ENCODE assay signal across 12 mouse cellular contexts in the genomic region with DNA sequence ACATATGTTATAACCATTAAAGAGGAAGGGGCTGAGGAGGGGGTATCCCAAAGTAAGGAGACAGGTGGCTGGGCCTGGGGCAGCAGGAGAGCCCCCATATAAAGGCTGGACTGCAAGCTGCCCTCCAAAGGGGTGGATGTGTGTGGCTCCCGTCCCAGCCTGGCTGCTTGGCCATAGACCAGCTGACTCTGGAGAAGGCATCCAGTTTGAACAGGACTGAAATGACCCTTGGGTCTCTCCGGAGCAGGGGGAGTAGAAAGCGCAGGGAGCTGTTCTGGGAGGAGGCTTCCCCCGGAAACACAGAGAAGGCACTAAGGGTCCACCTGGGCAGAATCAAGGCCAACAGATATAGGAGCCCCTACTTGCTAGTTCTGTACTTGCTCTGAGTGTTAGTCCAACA. TPM values are rescaled to one million over a fixed set of nuclear protein-coding genes. Genes with fewer than 3 reads are reported as not detected.
DNase-seq lines count a peak whose midpoint lies in the region; ATAC-seq and TF ChIP-seq lines count a peak whose summit lies in the region.
"Had no signal": no experiment of that assay in that cellular context is flagged by ENCODE, and none has a peak within 500 bp of the region (broad histone marks: within the 10 kb centered on the region; RNA-seq: fewer than 3 reads in every experiment).

No protein-coding gene starts in this region.

- H3K4me3 ChIP-seq in hindbrain, postnatal 0 days (ENCODE audit: low read length) = no peak overlapping the region
- H3K4me3 ChIP-seq in hindbrain, embryonic 11.5 days (ENCODE audit: low read depth, low read length) = no peak overlapping the region
- H3K4me3 ChIP-seq: embryonic facial prominence, embryonic 13.5 days; forebrain, embryonic 12.5 days; liver, embryonic 13.5 days; midbrain, embryonic 10.5 days had no signal

- 53% methylated on average over 4 of the region's 4 CpGs for WGBS in hindbrain, postnatal 0 days
- WGBS in hindbrain, embryonic 11.5 days = 82% methylated on average over 4 of the region's 4 CpGs

- no peak for TF ChIP-seq CTCF in hindbrain, postnatal 0 days (IDR thresholded peaks at IDR 0.05; ENCODE audit: low read depth)

- no peaks in the 10 kb centered on the region for H3K9me3 ChIP-seq in hindbrain, postnatal 0 days (ENCODE audit: low read length)
- no peaks in the 10 kb centered on the region for H3K9me3 ChIP-seq in hindbrain, embryonic 11.5 days (ENCODE audit: control insufficient read depth, low read length)
- H3K9me3 ChIP-seq: embryonic facial prominence, embryonic 13.5 days; forebrain, embryonic 12.5 days; liver, embryonic 13.5 days; midbrain, embryonic 10.5 days had no signal

- ATAC-seq in hindbrain, postnatal 0 days = no peak
- no peak for ATAC-seq in hindbrain, embryonic 11.5 days (ENCODE audit: low FRiP score)
- ATAC-seq in granulocyte monocyte progenitor cell, adult 5-6 weeks (replicated peaks; ENCODE audit: poor library complexity, severe bottlenecking) = no peak

- no peak overlapping the region for H3K4me2 ChIP-seq in hindbrain, postnatal 0 days (ENCODE audit: low read depth, low read length)
- no peak overlapping the region for H3K4me2 ChIP-seq in hindbrain, embryonic 11.5 days (replicated peaks; ENCODE audit: low read depth, low read length)
- H3K4me2 ChIP-seq: embryonic facial prominence, embryonic 13.5 days; forebrain, embryonic 12.5 days; liver, embryonic 13.5 days had no signal

- H3K27ac ChIP-seq in hindbrain, postnatal 0 days = no peak overlapping the region
- no peak overlapping the region for H3K27ac ChIP-seq in hindbrain, embryonic 11.5 days (ENCODE audit: low read depth, low read length)
- H3K27ac ChIP-seq: embryonic facial prominence, embryonic 13.5 days; forebrain, embryonic 12.5 days; liver, embryonic 13.5 days; midbrain, embryonic 10.5 days had no signal

- peaks cover 48% of the 10 kb centered on the region for H3K4me1 ChIP-seq in hindbrain, postnatal 0 days (ENCODE audit: insufficient read depth, low read length)
- peaks cover 6% of the 10 kb centered on the region for H3K4me1 ChIP-seq in hindbrain, embryonic 11.5 days (replicated peaks; ENCODE audit: control insufficient read depth, insufficient read depth, low read length)

- no peaks in the 10 kb centered on the region for H3K27me3 ChIP-seq in hindbrain, postnatal 0 days (ENCODE audit: insufficient read depth, low read length)
- H3K27me3 ChIP-seq in hindbrain, embryonic 11.5 days (ENCODE audit: control insufficient read depth, insufficient read depth, low read length) = no peaks in the 10 kb centered on the region

- no peaks in the 10 kb centered on the region for H3K36me3 ChIP-seq in hindbrain, postnatal 0 days (ENCODE audit: insufficient read depth, low read length)
- H3K36me3 ChIP-seq in hindbrain, embryonic 11.5 days (ENCODE audit: control insufficient read depth, insufficient read depth, low read length) = no peaks in the 10 kb centered on the region
- H3K36me3 ChIP-seq: embryonic facial prominence, embryonic 13.5 days; forebrain, embryonic 12.5 days; liver, embryonic 13.5 days; midbrain, embryonic 10.5 days had no signal

- peak; percentile 63 for DNase-seq in adrenal gland, postnatal 10 days
- no peak for DNase-seq in adrenal gland, adult 18-20 months (ENCODE audit: low spot score in 2 of 2)
- peak; percentile 53 for DNase-seq in hindbrain, postnatal 0 days (ENCODE audit: low spot score)
- no peak for DNase-seq in hindbrain, embryonic 11.5 days (ENCODE audit: low spot score)
- peak; percentile 73 for DNase-seq in heart, postnatal 4 days
- DNase-seq in kidney, postnatal 4 days = peak; percentile 43 to 65
- DNase-seq in right cerebral cortex, postnatal 4 days = no peak
- DNase-seq: liver, embryonic 13.5 days had no signal

- no peak overlapping the region for H3K9ac ChIP-seq in hindbrain, postnatal 0 days (replicated peaks; ENCODE audit: low read length)
- H3K9ac ChIP-seq in hindbrain, embryonic 11.5 days (ENCODE audit: low read depth, low read length) = no peak overlapping the region
- H3K9ac ChIP-seq: embryonic facial prominence, embryonic 13.5 days; forebrain, embryonic 12.5 days; liver, embryonic 13.5 days had no signal

RNA-seq across cellular contexts. Expression of a gene that starts 2.8 kb away (rescaled TPM):
- total RNA-seq in adrenal gland, postnatal 10 days (2021) = 1 to 10 TPM in 1 of 2 experiments, under 1 TPM in 1; 0.45 to 2.7 TPM
- total RNA-seq in adrenal gland, adult 18-20 months (2021) = not detected
- not detected in 2 replicates for total RNA-seq in hindbrain, postnatal 0 days (2014; rRNA removed)
- 0.19 and 0.30 TPM in 2 replicates for polyA plus RNA-seq in hindbrain, postnatal 0 days (2015; fragmentation: Nextera tagmentation; extraction: Ambion mirVana)
- polyA plus RNA-seq in hindbrain, embryonic 11.5 days (2014; fragmentation: Nextera tagmentation; extraction: Ambion mirVana) = 1.9 and 3.6 TPM in 2 replicates
- total RNA-seq in heart, postnatal 4 days (2021) = not detected
- total RNA-seq in granulocyte monocyte progenitor cell, adult 5-6 weeks (2014; fragmentation: Nextera tagmentation) = not detected in 2 replicates
- total RNA-seq in granulocyte monocyte progenitor cell, adult 5-6 weeks (2017) = not detected in 2 replicates
- polyA plus RNA-seq: midbrain, embryonic 10.5 days had no signal

RNA-seq across cellular contexts. Expression of a gene that starts 4.4 kb away (rescaled TPM):
- 10 to 100 TPM in 1 of 2 experiments, 1 to 10 TPM in 1; 8.1 to 15.9 TPM for total RNA-seq in adrenal gland, postnatal 10 days (2021)
- 10 to 100 TPM; 20.4 to 23.7 TPM for total RNA-seq in adrenal gland, adult 18-20 months (2021)
- 8.7 and 9.9 TPM in 2 replicates for total RNA-seq in hindbrain, postnatal 0 days (2014; rRNA removed)
- 4.4 and 5.3 TPM in 2 replicates for polyA plus RNA-seq in hindbrain, postnatal 0 days (2015; fragmentation: Nextera tagmentation; extraction: Ambion mirVana)
- polyA plus RNA-seq in hindbrain, embryonic 11.5 days (2014; fragmentation: Nextera tagmentation; extraction: Ambion mirVana) = 5.6 and 6.2 TPM in 2 replicates
- 10 to 100 TPM; 10.6 to 11.4 TPM for total RNA-seq in heart, postnatal 4 days (2021)
- not detected in 2 replicates for total RNA-seq in granulocyte monocyte progenitor cell, adult 5-6 weeks (2014; fragmentation: Nextera tagmentation)
- not detected in 2 replicates for total RNA-seq in granulocyte monocyte progenitor cell, adult 5-6 weeks (2017)

RNA-seq across cellular contexts. Expression of a gene that starts 47.0 kb away (rescaled TPM):
- 1 to 10 TPM; 1.2 to 1.7 TPM for total RNA-seq in adrenal gland, postnatal 10 days (2021)
- total RNA-seq in adrenal gland, adult 18-20 months (2021) = 1 to 10 TPM in 1 of 2 experiments, under 1 TPM in 1; 0.33 to 1.1 TPM
- total RNA-seq in hindbrain, postnatal 0 days (2014; rRNA removed) = 29.2 and 30.9 TPM in 2 replicates
- polyA plus RNA-seq in hindbrain, postnatal 0 days (2015; fragmentation: Nextera tagmentation; extraction: Ambion mirVana) = 16.7 and 19.2 TPM in 2 replicates
- polyA plus RNA-seq in hindbrain, embryonic 11.5 days (2014; fragmentation: Nextera tagmentation; extraction: Ambion mirVana) = 1.1 and 2.3 TPM in 2 replicates
- under 1 TPM; 0.18 to 0.24 TPM for total RNA-seq in heart, postnatal 4 days (2021)
- 4.6 and 7.5 TPM in 2 replicates for total RNA-seq in granulocyte monocyte progenitor cell, adult 5-6 weeks (2014; fragmentation: Nextera tagmentation)
- 2.6 and 4.0 TPM in 2 replicates for total RNA-seq in granulocyte monocyte progenitor cell, adult 5-6 weeks (2017)

Comparison
In these comparisons a context has a peak if more than half of its experiments do, and no peak if none do; other contexts are left out.
1. DNase-seq: peak in adrenal gland, postnatal 10 days (single experiment), hindbrain, postnatal 0 days (single experiment), heart, postnatal 4 days (single experiment) and kidney, postnatal 4 days (2 of 2); none in adrenal gland, adult 18-20 months (0 of 2), hindbrain, embryonic 11.5 days (single experiment) and right cerebral cortex, postnatal 4 days (single experiment).